Mouse (Mus musculus) forebrain, embryonic 14.5 days (tissue): ENCODE results near the gene Ccdc88c. TPM values are rescaled to one million over a fixed set of nuclear protein-coding genes. Genes with fewer than 3 reads are reported as not detected.

Source experiments
- ATAC-seq: fragments of 200-750 bp; cut with Nextera tagmentation; 2 replicates; pipeline ENCODE4 v1.8.0; 2017; ENCODE audit warnings: mild to moderate bottlenecking, moderate library complexity
- DNase-seq: peaks from one replicate; pipeline ENCODE4 v3.0.0-alpha.2; 2015; ENCODE audit warnings: low spot score
- H3K27ac ChIP-seq: fragments of 300-500 bp; sonication (generic); 2 replicates; pipeline ENCODE4 v1.5.1; 2014; ENCODE audit warnings: low read depth, mild to moderate bottlenecking, control low read depth, low read length, moderate library complexity
- H3K27me3 ChIP-seq: fragments of 300-500 bp; sonication (generic); replicated peaks from 2 replicates; pipeline ENCODE4 v1.6.1; 2014; ENCODE audit warnings: low read length, control low read depth, mixed read lengths; ENCODE audit not compliant: control insufficient read depth, insufficient read depth
- H3K36me3 ChIP-seq: fragments of 300-500 bp; sonication (generic); 2 replicates; pipeline ENCODE4 v1.6.1; 2014; ENCODE audit warnings: low read length, control low read depth; ENCODE audit not compliant: control insufficient read depth, insufficient read depth
- H3K4me1 ChIP-seq: fragments of 300-500 bp; sonication (generic); 2 replicates; pipeline ENCODE4 v1.6.1; 2014; ENCODE audit warnings: antibody characterized with exemption, low read length, control low read depth; ENCODE audit not compliant: control insufficient read depth, insufficient read depth
- H3K4me2 ChIP-seq: fragments of 300-500 bp; sonication (generic); 2 replicates; pipeline ENCODE4 v1.6.1; 2014; ENCODE audit warnings: mild to moderate bottlenecking, control low read depth, low read length
- H3K4me3 ChIP-seq: fragments of 300-500 bp; sonication (generic); 2 replicates; pipeline ENCODE4 v1.5.1; 2014; ENCODE audit warnings: low read depth, low read length, control low read depth
- H3K9ac ChIP-seq: fragments of 300-500 bp; sonication (generic); 2 replicates; pipeline ENCODE4 v1.6.1; 2014; ENCODE audit warnings: mild to moderate bottlenecking, low read length, control low read depth, moderate library complexity
- H3K9me3 ChIP-seq: fragments of 300-500 bp; sonication (generic); replicated peaks from 2 replicates; pipeline ENCODE4 v1.6.1; 2016; ENCODE audit warnings: low read length, control low read depth, mixed read lengths; ENCODE audit not compliant: control insufficient read depth
- WGBS: fragments of 180-500 bp; shearing (Covaris S2); extraction: QIAGEN DNeasy Blood & Tissue Kit; methylation state at CpG from one replicate; pipeline ENCODE4 v1.1.7; 2014; 5-methylcytosine and 5-hydroxymethylcytosine counted together
- polyA plus RNA-seq: library from polyadenylated mRNA; unstranded; fragments of >200 nt; fragmentation: Nextera tagmentation; extraction: Ambion mirVana; gene quantifications from 2 replicates; pipeline ENCODE4 v1.2.1, GENCODE M21; 2014

The Ccdc88c gene
- polyA plus RNA-seq, 1 experiment from 2014 or later = 11.6 TPM

- no peak for ATAC-seq
- peak overlapping the region; percentile 74 for H3K4me2 ChIP-seq
- H3K9ac ChIP-seq = peak overlapping the region; percentile 96
- peaks cover 36% of the 10 kb centered on the region for H3K4me1 ChIP-seq
- H3K4me3 ChIP-seq = peak overlapping the region; percentile 82
- H3K9me3 ChIP-seq = no peaks in the 10 kb centered on the region
- H3K27me3 ChIP-seq = no peaks in the 10 kb centered on the region
- WGBS = under 1% methylated on average over 19 of the region's 19 CpGs
- H3K36me3 ChIP-seq = no peaks in the 10 kb centered on the region
- DNase-seq = no peak
- H3K27ac ChIP-seq = 0 out of 2 replicates have a peak overlapping the region, but pooled peaks have one; percentile 28
Observed at GRCm38 (mm10) chr12:101027451-101028246, 1.2 kb downstream of the Ccdc88c start.

GRCm38 (mm10) chr12:101026946-101027345 is 1.9 kb downstream of the Ccdc88c start:
- ATAC-seq (peak; percentile 5; the same call in 1 of the 2 replicates), DNase-seq (peak; percentile 69)
- no peaks in the 10 kb centered on the region for H3K9me3 ChIP-seq
- H3K4me3 ChIP-seq = peak overlapping the region; percentile 82
- H3K4me1 ChIP-seq = peaks cover 36% of the 10 kb centered on the region
- H3K27ac ChIP-seq = peak overlapping the region; percentile 21; the same call in 1 of the 2 replicates
- H3K27me3 ChIP-seq = no peaks in the 10 kb centered on the region
- peak overlapping the region; percentile 96 for H3K9ac ChIP-seq
- 1% methylated on average over 14 of the region's 14 CpGs for WGBS
- peaks cover 5% of the 10 kb centered on the region for H3K36me3 ChIP-seq
- H3K4me2 ChIP-seq = peak overlapping the region; percentile 74

- no peaks in the 10 kb centered on the region for H3K27me3 ChIP-seq
- H3K4me1 ChIP-seq = peaks cover 36% of the 10 kb centered on the region
- DNase-seq (peak; percentile 49), ATAC-seq (no peak)
- H3K9ac ChIP-seq = peak overlapping the region; percentile 96
- no peaks in the 10 kb centered on the region for H3K9me3 ChIP-seq
- H3K4me3 ChIP-seq = peak overlapping the region; percentile 82
- WGBS = 30% methylated on average over 7 of the region's 7 CpGs
- H3K4me2 ChIP-seq = peak overlapping the region; percentile 74
- H3K27ac ChIP-seq = peak overlapping the region; percentile 21; the same call in 1 of the 2 replicates
- H3K36me3 ChIP-seq = peaks cover 9% of the 10 kb centered on the region
Observed at GRCm38 (mm10) chr12:101026518-101026917, 2.3 kb downstream of the Ccdc88c start.

- Histone ChIP-seq H3K9me3 (no peaks in the 10 kb centered on the region), H3K4me3 (peak overlapping the region; percentile 82; the same call in 1 of the 2 replicates), H3K4me2 (peak overlapping the region; percentile 74), H3K4me1 (peaks cover 36% of the 10 kb centered on the region), H3K36me3 (peaks cover 13% of the 10 kb centered on the region), H3K27ac (no peak overlapping the region), H3K9ac (no peak overlapping the region), H3K27me3 (no peaks in the 10 kb centered on the region)
- WGBS = 91% methylated on average over 4 of the region's 4 CpGs
- ATAC-seq (no peak), DNase-seq (no peak)
Observed at GRCm38 (mm10) chr12:101026025-101026424, 2.8 kb downstream of the Ccdc88c start.

GRCm38 (mm10) chr12:101025379-101025778 is 3.5 kb downstream of the Ccdc88c start:
- peaks cover 37% of the 10 kb centered on the region for H3K4me1 ChIP-seq
- DNase-seq (no peak), ATAC-seq (no peak)
- peaks cover 16% of the 10 kb centered on the region for H3K36me3 ChIP-seq
- H3K9ac ChIP-seq = peak overlapping the region; percentile 41; the same call in 1 of the 2 replicates
- peak overlapping the region; percentile 74 for H3K4me2 ChIP-seq
- H3K27me3 ChIP-seq = no peaks in the 10 kb centered on the region
- WGBS = 71% methylated on average over 7 of the region's 7 CpGs
- H3K9me3 ChIP-seq = no peaks in the 10 kb centered on the region
- H3K27ac ChIP-seq = no peak overlapping the region
- no peak overlapping the region for H3K4me3 ChIP-seq

- H3K9ac ChIP-seq = peak overlapping the region; percentile 41; the same call in 1 of the 2 replicates
- DNase-seq = no peak
Observed at GRCm38 (mm10) chr12:101024824-101025223, 4.0 kb downstream of the Ccdc88c start.

GRCm38 (mm10) chr12:101023143-101023542 is 5.7 kb downstream of the Ccdc88c start:
- Histone ChIP-seq H3K27ac (peak overlapping the region; percentile 30; the same call in 1 of the 2 replicates), H3K9ac (peak overlapping the region; percentile 30; the same call in 1 of the 2 replicates), H3K4me3 (no peak overlapping the region), H3K4me2 (0 out of 2 replicates have a peak overlapping the region, but pooled peaks have one; percentile 12), H3K9me3 (no peaks in the 10 kb centered on the region), H3K36me3 (peaks cover 16% of the 10 kb centered on the region), H3K27me3 (no peaks in the 10 kb centered on the region), H3K4me1 (peaks cover 53% of the 10 kb centered on the region)
- no peak for DNase-seq
- no peak for ATAC-seq
- 60% methylated on average over 11 of the region's 11 CpGs for WGBS

More at GRCm38 (mm10) chr12:101024824-101025223, 4.0 kb downstream of the Ccdc88c start:
- peaks cover 40% of the 10 kb centered on the region for H3K4me1 ChIP-seq
- 47% methylated on average over 8 of the region's 8 CpGs for WGBS
- peaks cover 16% of the 10 kb centered on the region for H3K36me3 ChIP-seq
- H3K4me3 ChIP-seq = no peak overlapping the region
- H3K27me3 ChIP-seq = no peaks in the 10 kb centered on the region
- no peak for ATAC-seq
- H3K27ac ChIP-seq = no peak overlapping the region
- no peaks in the 10 kb centered on the region for H3K9me3 ChIP-seq
- peak overlapping the region; percentile 74 for H3K4me2 ChIP-seq

- no peaks in the 10 kb centered on the region for H3K9me3 ChIP-seq
- H3K4me1 ChIP-seq = peaks cover 59% of the 10 kb centered on the region
- H3K4me3 ChIP-seq = no peak overlapping the region
- no peak overlapping the region for H3K4me2 ChIP-seq
- DNase-seq (no peak), ATAC-seq (no peak)
- H3K9ac ChIP-seq = no peak overlapping the region
- peaks cover 16% of the 10 kb centered on the region for H3K36me3 ChIP-seq
- no peaks in the 10 kb centered on the region for H3K27me3 ChIP-seq
- no peak overlapping the region for H3K27ac ChIP-seq
- WGBS = 91% methylated on average over 8 of the region's 8 CpGs
Observed at GRCm38 (mm10) chr12:101022353-101022752, 6.5 kb downstream of the Ccdc88c start.
